Mouse (Mus musculus): ENCODE data around the gene Ubac2.
"Not testable (repeated sequence)": the region's sequence is repeated elsewhere in the genome, so short reads cannot be mapped to it uniquely, and the experiment has no call there.

Gene Ubac2

GRCm38 (mm10) chr14:122041413-122041825, 163.0 kb downstream of the Ubac2 start:
- DNase-seq (ENCODE audit: low read depth, low spot score), result no peak

GRCm38 (mm10) chr14:122042142-122042694, 163.8 kb downstream of the Ubac2 start:
- DNase-seq (ENCODE audit: low read depth, low spot score), result no peak

- DNase-seq (ENCODE audit: low read depth, low spot score), result no peak
Observed at GRCm38 (mm10) chr14:122047784-122048183, 169.4 kb downstream of the Ubac2 start.

- no peak for DNase-seq (ENCODE audit: low read depth, low spot score)
Observed at GRCm38 (mm10) chr14:122048816-122049215, 170.4 kb downstream of the Ubac2 start.

- no peak for DNase-seq (ENCODE audit: low read depth, low spot score)
Observed at GRCm38 (mm10) chr14:122052896-122053635, 174.6 kb downstream of the Ubac2 start.

- DNase-seq (ENCODE audit: low read depth, low spot score), result no peak
Observed at GRCm38 (mm10) chr14:122056871-122057270, 178.5 kb downstream of the Ubac2 start.

- no peak for DNase-seq (ENCODE audit: low read depth, low spot score)
Observed at GRCm38 (mm10) chr14:122057941-122058346, 179.5 kb downstream of the Ubac2 start.

GRCm38 (mm10) chr14:122060642-122061041, 182.2 kb downstream of the Ubac2 start:
- peak; percentile 79 for DNase-seq (ENCODE audit: low read depth, low spot score)

GRCm38 (mm10) chr14:122061376-122061775, 183.0 kb downstream of the Ubac2 start:
- no peak for DNase-seq (ENCODE audit: low read depth, low spot score)

GRCm38 (mm10) chr14:122062411-122063090, 184.1 kb downstream of the Ubac2 start:
- no peak for DNase-seq (ENCODE audit: low read depth, low spot score)

- no peak for DNase-seq (ENCODE audit: low read depth, low spot score)
Observed at GRCm38 (mm10) chr14:122063599-122063998, 185.2 kb downstream of the Ubac2 start.

GRCm38 (mm10) chr14:122064519-122064918, 186.1 kb downstream of the Ubac2 start:
- DNase-seq (ENCODE audit: low read depth, low spot score), result peak; percentile 74

- no peak for DNase-seq (ENCODE audit: low read depth, low spot score)
Observed at GRCm38 (mm10) chr14:122066243-122066642, 187.8 kb downstream of the Ubac2 start.

GRCm38 (mm10) chr14:122068036-122068435, 189.6 kb downstream of the Ubac2 start:
- DNase-seq (ENCODE audit: low read depth, low spot score), result not testable (repeated sequence)

GRCm38 (mm10) chr14:122068801-122069695, 190.6 kb downstream of the Ubac2 start:
- DNase-seq (ENCODE audit: low read depth, low spot score), result no peak

GRCm38 (mm10) chr14:122069948-122070347, 191.5 kb downstream of the Ubac2 start:
- no peak for DNase-seq (ENCODE audit: low read depth, low spot score)
